Mouse (Mus musculus): ENCODE measurements around the gene Ddhd1. TPM values are rescaled to one million over a fixed set of nuclear protein-coding genes. Genes with fewer than 3 reads are reported as not detected.

The Ddhd1 gene
- total and polyA plus RNA-seq, 3 experiments, result 7.8 to 18.4 (median 12.7) TPM

DNA sequence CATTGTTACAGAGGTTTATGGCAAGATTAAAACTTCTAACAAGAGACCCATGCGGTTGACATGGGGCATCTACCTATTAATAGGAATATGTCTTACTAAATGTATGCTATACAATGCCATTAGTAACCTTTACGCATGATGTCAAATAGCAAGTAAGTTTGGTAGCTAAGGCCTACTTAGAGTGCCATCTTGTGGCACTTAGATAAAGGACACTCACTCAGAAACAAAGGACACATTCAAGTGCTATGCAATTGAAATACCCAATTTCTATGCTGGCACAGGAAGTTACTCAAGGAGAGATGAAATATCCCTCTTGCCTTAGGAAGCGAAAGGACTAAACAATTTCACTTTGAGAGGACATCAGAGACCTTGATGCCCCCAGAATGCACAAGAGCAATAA, 55.9 kb downstream of the Ddhd1 start:
- Histone ChIP-seq H3K27ac (ENCODE audit: insufficient read depth, low read depth) (no peak overlapping the region), H3K36me3 (replicated peaks in 1 of 2; ENCODE audit: control insufficient read depth in 1 of 2, insufficient read depth in 1 of 2, low read length in 1 of 2) (peaks cover 0 to 85% of the 10 kb centered on the region in 2 experiments), H3K4me3 (replicated peaks in 1 of 3; ENCODE audit: low read depth in 2 of 3, low read length in 2 of 3, poor library complexity in 1 of 3) (no peak overlapping the region), H3K9me3 (replicated peaks; ENCODE audit: low read length) (no peaks in the 10 kb centered on the region), H3K27me3 (replicated peaks) (no peaks in the 10 kb centered on the region), H3K9ac (ENCODE audit: insufficient read depth, low read depth) (no peak overlapping the region), H3K4me1 (ENCODE audit: control insufficient read depth in 1 of 2, insufficient read depth in 2 of 2) (no peaks in the 10 kb centered on the region), H3K4me2 (ENCODE audit: insufficient read depth, low read depth, poor library complexity, severe bottlenecking) (no peak overlapping the region), H3K79me2 (replicated peaks; ENCODE audit: control insufficient read depth, extremely low read depth, insufficient read depth, poor library complexity, severe bottlenecking) (no peaks in the 10 kb centered on the region)
- peak; percentile 12 for DNase-seq (ENCODE audit: extremely low read depth)
- TF ChIP-seq CHD1 (IDR thresholded peaks at IDR 0.05; ENCODE audit: low read depth, low read length), result no peak
- TF ChIP-seq CTCF (conservative IDR thresholded peaks at IDR 0.05 in 1 of 2, IDR thresholded peaks at IDR 0.05 in 1 of 2; ENCODE audit: low read depth in 2 of 2, low read length in 2 of 2), result peak; percentile 9 to 74; a peak in 3 of 4 replicates
- no peak for TF ChIP-seq MYC (IDR thresholded peaks at IDR 0.05; ENCODE audit: low read depth, low read length)
- no peak for TF ChIP-seq CHD2 (IDR thresholded peaks at IDR 0.05; ENCODE audit: low read length)
- peak; percentile 57 for TF ChIP-seq SMC3 (IDR thresholded peaks at IDR 0.05; ENCODE audit: low read depth, low read length)
- TF ChIP-seq USF1 (IDR thresholded peaks at IDR 0.05; ENCODE audit: low read depth, low read length), result no peak
- TF ChIP-seq ZNF384 (IDR thresholded peaks at IDR 0.05; ENCODE audit: low read depth, low read length), result no peak
- no peak for TF ChIP-seq KAT2A (IDR thresholded peaks at IDR 0.05; ENCODE audit: insufficient replicate concordance, low read length)
- no peak for TF ChIP-seq PAX5 (IDR thresholded peaks at IDR 0.05; ENCODE audit: low read length)
- no peak for TF ChIP-seq POLR2A (IDR thresholded peaks at IDR 0.05; ENCODE audit: low read depth, low read length)
- TF ChIP-seq RAD21 (IDR thresholded peaks at IDR 0.05; ENCODE audit: low read depth, low read length), result peak; percentile 63
- TF ChIP-seq NELFE (IDR thresholded peaks at IDR 0.05; ENCODE audit: low read depth, low read length), result no peak
- no peak for TF ChIP-seq ZMIZ1 (IDR thresholded peaks at IDR 0.05; ENCODE audit: low read depth, low read length)
- no peak for TF ChIP-seq MEF2A (IDR thresholded peaks at IDR 0.05; ENCODE audit: borderline replicate concordance, low read depth, low read length)
- TF ChIP-seq USF2 (conservative IDR thresholded peaks at IDR 0.05; ENCODE audit: low read depth, low read length), result no peak
- no peak for TF ChIP-seq ELF1 (IDR thresholded peaks at IDR 0.05; ENCODE audit: low read depth, low read length)
- no peak for TF ChIP-seq ZKSCAN1 (IDR thresholded peaks at IDR 0.05; ENCODE audit: borderline replicate concordance, low read depth, low read length)
- TF ChIP-seq BHLHE40 (IDR thresholded peaks at IDR 0.05; ENCODE audit: low read depth, low read length), result no peak
- no peak for TF ChIP-seq SIN3A (IDR thresholded peaks at IDR 0.05; ENCODE audit: low read length)
- dilution Hi-C loops (cut with MboI; ENCODE audit: extremely low pct_ligation_motif_present, extremely low pct_unique_long_range_greater_than_20kb, low sequenced_read_pairs) (no loop called here), in situ Hi-C loops (cut with MboI; ENCODE audit: low pct_ligation_motif_present, low pct_unique_long_range_greater_than_20kb, low sequenced_read_pairs) (no loop called here)

DNA sequence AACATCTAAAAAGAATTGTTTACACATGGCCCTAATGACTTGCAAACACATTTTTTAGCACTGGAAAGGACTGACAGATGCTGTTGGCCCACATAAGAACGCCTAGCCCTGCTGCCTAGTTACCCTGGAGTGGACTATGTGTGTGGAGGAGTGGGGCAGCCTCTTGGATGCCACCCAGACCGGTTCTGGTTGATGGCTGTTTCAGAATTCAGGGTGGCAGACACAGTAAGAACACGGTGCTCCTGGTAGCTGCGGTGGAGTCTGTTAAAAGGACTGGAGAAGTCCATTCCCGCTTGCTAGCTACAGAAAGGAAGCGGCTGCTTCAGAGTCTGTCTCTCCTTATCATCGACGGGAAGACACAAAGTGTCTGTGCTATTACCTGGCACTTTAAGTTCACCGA, 57.4 kb downstream of the Ddhd1 start:
- H3K9me3 ChIP-seq (replicated peaks; ENCODE audit: low read length), result no peaks in the 10 kb centered on the region
- H3K36me3 ChIP-seq (replicated peaks in 1 of 2; ENCODE audit: control insufficient read depth in 1 of 2, insufficient read depth in 1 of 2, low read length in 1 of 2), result peaks cover 0 to 83% of the 10 kb centered on the region in 2 experiments
- no peak overlapping the region for H3K9ac ChIP-seq (ENCODE audit: insufficient read depth, low read depth)
- in situ Hi-C loops (cut with MboI; ENCODE audit: low pct_ligation_motif_present, low pct_unique_long_range_greater_than_20kb, low sequenced_read_pairs) (no loop called here), dilution Hi-C loops (cut with MboI; ENCODE audit: extremely low pct_ligation_motif_present, extremely low pct_unique_long_range_greater_than_20kb, low sequenced_read_pairs) (no loop called here)
- no peaks in the 10 kb centered on the region for H3K27me3 ChIP-seq (replicated peaks)
- TF ChIP-seq E2F4 (IDR thresholded peaks at IDR 0.05; ENCODE audit: insufficient replicate concordance, low read depth, low read length), result no peak
- no peak for TF ChIP-seq JUN (IDR thresholded peaks at IDR 0.05; ENCODE audit: insufficient read depth, low read depth, low read length)
- H3K4me1 ChIP-seq (ENCODE audit: control insufficient read depth in 1 of 2, insufficient read depth in 2 of 2), result no peaks in the 10 kb centered on the region
- H3K79me2 ChIP-seq (replicated peaks; ENCODE audit: control insufficient read depth, extremely low read depth, insufficient read depth, poor library complexity, severe bottlenecking), result no peaks in the 10 kb centered on the region
- no peak for DNase-seq (ENCODE audit: extremely low read depth)
- no peak overlapping the region for H3K4me3 ChIP-seq (replicated peaks in 1 of 3; ENCODE audit: low read depth in 2 of 3, low read length in 2 of 3, poor library complexity in 1 of 3)
- H3K4me2 ChIP-seq (ENCODE audit: insufficient read depth, low read depth, poor library complexity, severe bottlenecking), result no peak overlapping the region
- no peak overlapping the region for H3K27ac ChIP-seq (ENCODE audit: insufficient read depth, low read depth)

Data from CH12.LX (cell line).